Mouse (Mus musculus): ENCODE results near the gene Golt1b.
"Not testable (repeated sequence)": the region's sequence is repeated elsewhere in the genome, so short reads cannot be mapped to it uniquely, and the experiment has no call there.

The Golt1b gene

DNA sequence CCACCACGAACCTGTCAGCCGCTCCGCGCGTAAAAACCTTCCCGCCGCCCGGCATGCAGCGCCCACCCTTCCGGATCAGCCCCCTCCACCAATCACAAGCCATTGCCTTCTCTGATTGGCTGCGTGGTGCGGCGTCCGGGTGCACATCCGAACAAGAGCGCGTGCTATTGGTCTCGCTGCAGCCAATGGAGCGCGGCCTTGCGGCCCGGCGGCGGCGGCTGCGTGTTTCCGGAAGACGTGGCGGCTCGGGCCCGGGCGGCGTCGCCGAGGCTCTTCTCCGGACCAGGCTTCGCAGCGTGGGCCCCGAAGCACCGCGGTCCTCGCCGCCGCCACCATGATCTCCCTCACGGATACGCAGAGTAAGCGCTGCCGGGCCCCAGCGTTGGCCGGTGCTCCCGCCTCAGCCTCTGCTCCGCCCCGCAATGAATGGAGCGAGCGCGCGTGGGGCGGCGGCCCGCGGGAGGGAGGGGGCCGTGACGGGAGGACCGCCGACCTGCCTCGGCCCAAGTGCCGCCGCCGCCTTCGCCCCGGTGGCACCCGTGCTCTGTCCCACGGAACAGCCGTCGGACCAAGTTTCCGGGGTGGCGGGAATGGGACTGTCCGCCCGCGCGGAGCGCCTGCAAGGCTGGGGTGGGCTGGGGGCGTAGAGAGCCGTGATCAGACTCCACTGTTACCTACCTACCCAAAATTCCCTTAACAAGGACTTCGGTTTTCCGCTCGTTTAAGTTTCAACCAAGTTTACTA, at the start of gene Golt1b, which contains the start of gene Recql:
Gene Golt1b, plus strand, starts transcription at position 211 of the 744 bp plus-strand sequence.
Gene Recql, minus strand, starts transcription at position 77 of the 744 bp plus-strand sequence.
- DNase-seq (ENCODE audit: low read depth, low spot score) = peak; percentile 96

DNA sequence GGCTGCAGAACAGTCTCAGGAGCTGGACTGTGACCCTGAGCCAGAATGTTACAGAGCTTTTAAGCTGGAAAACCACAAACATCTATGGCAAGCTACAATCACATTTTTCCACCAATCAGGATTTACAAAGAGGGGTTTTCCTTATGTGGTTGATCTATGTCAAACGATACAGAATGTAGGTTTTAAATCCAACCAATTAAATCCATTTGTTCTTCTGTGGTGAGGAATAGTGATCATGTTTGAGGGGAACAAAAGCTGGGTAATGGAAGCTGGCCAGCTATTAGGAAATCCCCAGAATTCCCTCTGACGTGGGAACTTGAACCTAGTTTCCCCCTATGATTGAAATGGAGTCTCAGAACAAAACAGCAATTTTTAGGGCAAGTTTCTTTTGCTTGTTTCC, 48.1 kb upstream of the Golt1b start:
- no peak for DNase-seq (ENCODE audit: low read depth, low spot score)

DNA sequence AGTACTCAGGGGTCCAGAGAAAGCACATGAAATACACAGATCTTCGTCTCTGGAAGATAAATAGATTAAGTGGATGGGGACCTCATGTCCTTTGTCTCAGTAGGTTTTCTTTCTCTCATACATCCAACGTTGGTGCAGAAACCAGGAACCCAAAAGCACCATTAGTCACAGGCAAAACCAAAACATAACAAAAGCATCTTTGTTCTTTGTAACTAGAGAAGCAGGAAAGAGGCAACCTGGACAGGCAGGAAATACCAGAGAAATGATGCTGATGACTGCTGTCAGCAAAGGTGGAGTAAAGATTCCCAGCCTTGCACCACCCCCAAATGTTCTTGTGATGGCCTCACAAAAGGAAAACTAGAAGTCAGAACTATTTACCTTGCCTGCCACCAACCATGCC, 47.4 kb upstream of the Golt1b start:
- no peak for DNase-seq (ENCODE audit: low read depth, low spot score)

DNA sequence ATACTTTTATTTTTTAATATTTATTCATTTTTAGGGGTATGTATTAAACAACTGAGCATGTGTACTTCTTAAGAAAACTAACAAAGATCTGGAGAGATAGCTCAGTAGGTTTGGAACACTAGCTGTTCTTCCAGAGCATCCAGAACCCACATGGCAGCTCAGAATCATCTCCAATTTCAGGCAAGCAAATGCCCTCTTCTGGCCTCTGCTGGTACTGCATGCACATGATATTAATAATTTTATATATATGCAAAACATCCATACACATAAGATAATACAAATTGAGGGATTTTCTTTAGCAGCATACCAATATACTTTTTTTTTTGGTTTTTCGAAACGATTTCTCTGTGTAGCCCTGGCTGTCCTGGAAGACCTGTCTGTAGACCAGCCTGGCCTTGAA, 43.5 kb upstream of the Golt1b start:
- peak; percentile 50 for DNase-seq (ENCODE audit: low read depth, low spot score)

DNA sequence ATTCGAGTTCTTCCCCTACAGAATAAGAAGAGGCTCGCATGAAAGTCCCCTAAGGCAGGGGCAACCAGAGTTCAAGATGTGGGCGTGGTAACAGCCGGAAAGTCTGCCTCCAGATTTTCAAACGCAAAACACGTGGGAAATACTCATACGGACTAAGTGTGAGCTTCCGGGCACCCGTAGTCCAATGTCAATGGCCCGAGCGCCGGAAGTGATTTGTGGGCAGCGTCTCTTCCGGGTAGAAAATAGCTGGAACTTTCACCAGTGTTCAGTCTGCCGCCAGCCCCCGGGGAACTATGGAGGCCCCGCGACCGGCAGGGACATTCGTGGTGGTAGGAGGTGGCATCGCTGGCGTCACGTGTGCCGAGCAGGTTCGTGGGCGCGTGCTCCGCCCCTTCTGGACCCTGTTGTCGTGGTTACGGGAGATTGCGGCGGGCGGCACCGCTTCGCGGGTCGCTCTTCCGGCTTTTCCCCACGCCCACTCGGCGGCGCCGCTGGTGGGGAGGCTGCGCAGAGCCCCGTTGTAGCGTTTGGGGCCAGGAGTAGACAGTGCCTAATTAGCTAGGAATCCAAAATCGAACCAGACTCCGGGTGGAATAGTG, 41.5 kb upstream of the Golt1b start, which contains the start of gene Pyroxd1:
Gene Pyroxd1, plus strand, starts transcription at position 215 of the 599 bp plus-strand sequence.
- DNase-seq (ENCODE audit: low read depth, low spot score) = peak; percentile 97

DNA sequence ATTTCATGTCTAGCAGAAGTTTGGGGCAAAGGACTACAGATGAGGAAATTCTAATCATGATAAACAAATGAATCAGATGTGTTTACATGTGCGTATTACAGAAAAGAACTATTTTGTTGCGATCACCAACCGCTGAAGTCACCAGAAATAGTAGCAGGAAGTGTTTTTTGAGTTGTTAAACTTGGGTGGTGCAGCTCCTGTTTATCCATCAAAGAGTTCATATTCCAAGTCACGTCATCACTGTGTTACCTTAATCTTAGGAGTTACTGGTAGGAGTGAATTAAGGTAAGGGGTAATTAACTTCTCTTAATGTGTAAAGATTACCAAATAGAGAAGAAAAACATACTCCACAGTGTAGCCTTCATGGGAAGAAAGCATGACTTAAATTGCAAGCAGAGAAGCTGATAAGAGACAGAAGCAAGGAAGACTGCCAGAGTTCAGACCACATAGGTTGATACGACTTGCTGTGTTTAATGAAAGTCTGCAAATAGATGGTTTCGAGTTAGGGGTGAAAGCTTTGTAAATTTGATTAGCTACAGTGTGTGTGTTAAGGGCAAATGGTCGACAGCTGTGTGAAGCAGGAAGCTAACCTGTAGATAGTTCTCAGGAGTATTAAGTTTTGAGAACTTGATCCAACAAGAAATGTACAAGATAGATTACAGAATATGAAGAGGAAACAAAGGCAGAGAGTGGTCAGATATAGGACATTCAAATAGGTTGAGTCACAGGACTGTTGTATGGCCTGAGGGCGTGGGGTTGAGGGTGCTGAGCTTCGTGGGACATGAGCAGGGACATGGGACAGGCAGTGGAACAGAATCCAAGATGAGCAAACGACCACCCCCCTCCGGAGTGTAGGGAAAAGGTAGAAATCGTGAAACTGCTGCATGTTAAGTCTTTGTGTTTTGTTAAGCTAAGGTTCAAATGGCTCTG, 40.6 kb upstream of the Golt1b start:
- DNase-seq (ENCODE audit: low read depth, low spot score) = no peak

DNA sequence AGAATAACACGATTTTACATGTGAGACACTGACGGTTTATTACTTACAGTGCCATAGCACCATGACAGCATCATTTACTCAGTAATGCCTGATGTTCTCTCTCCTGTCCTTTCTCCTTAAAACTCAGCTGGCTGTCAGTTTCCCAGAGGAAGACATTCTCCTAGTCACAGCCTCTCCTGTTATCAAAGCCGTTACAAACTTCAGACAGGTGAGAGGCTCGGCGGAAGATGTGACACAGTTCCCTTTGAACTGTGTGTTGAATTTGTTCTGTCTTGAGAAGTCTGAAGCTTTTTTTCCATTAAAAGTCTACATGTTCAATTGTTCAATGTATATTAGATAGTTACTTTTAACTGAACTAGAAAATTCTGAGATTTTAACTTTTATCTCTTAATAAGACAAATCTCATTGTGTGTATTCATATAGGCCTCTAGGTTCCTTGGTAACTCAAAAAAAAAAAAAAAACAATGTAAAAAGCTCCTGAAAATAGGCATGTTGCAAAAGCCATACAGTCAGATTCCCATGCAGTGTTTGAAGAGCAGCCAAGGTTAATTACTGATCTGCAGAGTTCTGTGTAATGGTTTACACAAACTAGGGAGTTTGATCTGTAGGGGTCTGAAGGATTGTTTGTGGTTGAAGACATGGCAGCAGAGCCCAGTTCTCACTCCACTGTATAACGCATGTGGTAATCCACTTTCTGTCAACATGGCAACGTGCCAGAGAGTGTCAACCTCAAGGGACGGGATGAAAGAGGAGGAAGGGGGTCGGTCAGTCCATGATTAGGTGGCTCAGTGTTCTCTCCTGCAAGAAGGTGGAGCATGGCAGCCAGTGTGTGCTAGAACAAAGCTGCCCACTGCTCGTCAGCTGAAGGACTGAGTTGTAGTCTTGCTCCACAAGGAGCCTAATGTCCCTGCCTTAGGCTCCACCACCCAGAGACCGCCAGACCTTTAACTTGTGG, 39.3 kb upstream of the Golt1b start:
- DNase-seq (ENCODE audit: low read depth, low spot score) = no peak

DNA sequence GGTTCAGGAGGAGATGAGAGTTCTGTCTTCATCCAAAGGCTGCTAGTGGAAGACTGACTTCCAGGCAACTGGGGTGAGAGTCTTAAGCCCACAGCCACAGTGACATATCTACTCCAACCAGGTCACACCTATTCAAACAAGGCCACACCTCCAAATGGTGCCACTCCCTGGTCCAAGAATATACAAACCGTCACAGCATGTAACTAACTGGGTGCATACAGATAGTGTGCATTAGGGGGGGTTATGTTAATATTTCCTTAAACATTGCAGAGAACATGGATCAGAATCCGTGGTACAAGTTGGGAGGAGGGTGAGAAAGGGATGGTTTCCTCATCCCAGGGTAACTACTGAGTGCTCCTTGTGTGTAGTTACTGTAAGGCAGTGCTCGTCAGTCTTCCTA, 34.9 kb upstream of the Golt1b start:
- not testable (repeated sequence) for DNase-seq (ENCODE audit: low read depth, low spot score)

DNA sequence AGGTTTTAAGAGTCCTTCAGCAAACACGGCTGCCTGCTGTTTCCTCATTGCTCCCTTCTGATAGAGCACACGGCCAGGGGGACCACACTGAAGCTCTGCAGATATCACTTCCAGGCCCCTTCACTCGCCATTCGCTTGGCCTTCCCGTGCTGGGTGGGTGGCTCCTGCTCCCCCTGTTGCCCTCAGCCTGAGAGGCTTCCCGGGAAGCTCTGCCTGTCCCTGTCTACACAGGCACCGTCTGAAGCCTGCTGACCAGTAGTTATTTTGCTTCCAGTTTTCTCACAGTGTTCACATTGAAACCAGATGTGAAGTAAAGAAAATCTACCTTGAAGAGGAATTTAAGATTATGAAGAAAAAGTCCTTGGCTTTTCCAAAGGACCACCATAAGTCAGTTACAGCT, 29.9 kb upstream of the Golt1b start:
- DNase-seq (ENCODE audit: low read depth, low spot score) = no peak

DNA sequence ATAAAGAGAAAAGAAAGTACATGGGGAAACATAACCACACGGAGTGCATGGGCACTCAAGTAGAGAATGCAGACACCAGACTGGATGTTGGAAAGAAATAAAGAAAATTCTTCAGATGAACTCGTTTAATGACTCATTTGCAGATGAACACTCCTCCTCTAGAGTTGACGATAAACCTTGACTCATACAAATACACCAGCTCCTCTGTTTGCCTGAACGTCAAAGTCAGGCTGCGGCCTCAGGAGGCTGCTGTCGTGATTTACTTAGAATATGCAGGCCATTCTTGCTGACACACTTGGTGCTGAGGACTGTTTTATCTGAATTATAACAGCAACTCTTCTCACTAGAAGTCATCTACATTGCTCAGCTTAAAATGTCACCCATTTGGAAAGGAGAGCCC, 25.0 kb upstream of the Golt1b start:
- DNase-seq (ENCODE audit: low read depth, low spot score) = no peak

DNA sequence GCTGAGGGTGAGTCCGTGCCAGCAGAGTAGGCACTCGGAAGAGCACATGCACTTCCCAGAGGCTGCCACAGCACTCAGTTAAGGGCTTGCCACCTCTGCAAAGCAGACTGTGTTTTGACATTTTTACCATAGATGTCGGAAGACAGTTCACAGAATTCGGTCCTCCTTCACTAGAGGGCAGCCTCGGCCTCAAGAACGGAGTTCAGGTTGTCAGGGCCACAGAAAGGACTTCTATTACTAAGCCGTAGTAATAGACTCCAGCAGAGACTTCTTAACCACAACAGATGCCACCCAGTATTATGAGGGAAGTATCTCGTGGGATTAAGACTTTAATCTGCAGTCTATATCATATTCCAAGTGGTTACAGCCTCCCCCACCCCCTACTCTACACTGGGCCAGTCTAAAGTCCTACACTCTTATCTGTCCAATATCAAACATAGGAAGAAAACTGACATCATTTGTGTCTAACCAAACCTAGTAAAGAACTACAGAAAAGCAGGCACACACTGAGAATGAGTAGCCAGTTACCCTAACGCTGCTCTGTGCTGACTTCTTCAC, 23.9 kb upstream of the Golt1b start:
- peak; percentile 27 for DNase-seq (ENCODE audit: low read depth, low spot score)

DNA sequence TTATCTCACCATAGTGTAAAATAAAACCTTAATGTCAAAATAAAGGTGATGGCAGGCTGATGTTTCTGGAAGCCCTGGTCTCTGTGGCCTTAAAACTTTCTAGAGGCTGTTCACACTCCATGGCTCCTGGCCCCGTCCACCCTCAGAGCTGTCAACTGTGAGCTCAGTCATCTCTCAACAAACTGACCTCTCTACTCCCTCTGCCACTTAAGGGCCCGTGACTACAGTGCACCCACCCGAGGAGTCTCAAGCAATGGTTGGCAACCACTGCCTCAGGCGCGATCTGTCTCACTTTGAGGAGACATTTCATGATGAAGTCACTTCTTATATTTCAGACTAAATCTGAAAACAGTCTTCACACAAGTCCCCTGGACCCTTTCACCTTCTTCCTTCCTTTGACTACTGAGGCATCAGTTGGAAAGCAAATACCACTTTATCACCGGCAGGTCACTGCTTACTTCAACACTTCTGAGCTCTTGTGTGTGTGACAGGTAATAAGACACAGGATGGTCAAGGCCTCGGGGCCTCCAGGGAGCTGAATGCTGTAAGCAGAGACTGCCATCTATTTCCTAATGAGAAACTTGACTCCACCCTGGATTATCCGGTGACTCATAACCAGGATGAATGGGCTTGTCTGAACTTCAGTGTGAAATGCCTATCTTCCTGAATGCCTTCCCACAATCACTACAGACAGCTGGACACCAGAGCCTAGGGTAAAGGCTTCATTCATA, 21.1 kb upstream of the Golt1b start:
- DNase-seq (ENCODE audit: low read depth, low spot score) = no peak

DNA sequence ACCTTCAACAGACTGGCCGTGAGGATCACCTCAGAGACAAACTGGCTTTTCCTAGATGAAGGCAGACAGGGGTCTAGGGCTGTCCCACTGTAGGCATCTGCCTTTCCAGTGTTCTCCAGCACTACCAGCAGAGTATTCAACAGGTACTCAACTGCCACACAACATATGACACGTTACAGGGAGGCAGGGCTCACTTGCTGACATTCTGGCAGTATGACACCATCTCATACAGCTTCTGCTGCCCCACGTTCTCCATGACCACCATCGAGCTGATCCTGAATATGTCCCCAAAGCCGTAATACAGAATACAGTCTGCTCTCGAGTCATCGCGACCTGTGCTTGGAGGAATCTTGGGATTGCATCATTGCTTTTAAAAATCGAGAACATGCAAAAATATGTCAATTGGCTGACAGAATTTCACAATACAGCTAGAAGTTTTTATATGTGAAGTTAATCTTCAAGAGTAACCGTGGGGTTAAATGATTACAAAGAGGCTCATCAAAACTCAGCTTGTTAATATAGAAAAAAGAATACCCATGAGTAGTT, 20.5 kb upstream of the Golt1b start:
- no peak for DNase-seq (ENCODE audit: low read depth, low spot score)

DNA sequence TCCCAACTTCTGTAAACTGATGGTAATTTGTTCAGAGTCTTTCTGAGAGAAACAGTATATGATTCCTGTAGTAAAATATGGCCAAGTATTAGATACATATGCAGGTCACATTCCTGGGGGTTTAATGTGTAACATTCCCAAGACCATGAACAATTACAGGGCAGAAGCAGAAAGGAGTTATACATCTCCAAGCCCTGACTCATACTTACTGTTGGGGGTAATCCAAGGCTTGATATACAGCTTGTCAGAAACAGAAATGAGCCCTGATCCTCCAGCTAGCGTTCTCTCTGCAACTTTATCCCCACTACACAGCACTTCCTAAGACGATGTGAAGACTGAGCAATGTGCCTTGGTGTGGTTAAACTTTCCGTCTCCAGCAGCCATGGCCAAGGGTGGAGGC, 19.5 kb upstream of the Golt1b start:
- DNase-seq (ENCODE audit: low read depth, low spot score) = no peak

DNA sequence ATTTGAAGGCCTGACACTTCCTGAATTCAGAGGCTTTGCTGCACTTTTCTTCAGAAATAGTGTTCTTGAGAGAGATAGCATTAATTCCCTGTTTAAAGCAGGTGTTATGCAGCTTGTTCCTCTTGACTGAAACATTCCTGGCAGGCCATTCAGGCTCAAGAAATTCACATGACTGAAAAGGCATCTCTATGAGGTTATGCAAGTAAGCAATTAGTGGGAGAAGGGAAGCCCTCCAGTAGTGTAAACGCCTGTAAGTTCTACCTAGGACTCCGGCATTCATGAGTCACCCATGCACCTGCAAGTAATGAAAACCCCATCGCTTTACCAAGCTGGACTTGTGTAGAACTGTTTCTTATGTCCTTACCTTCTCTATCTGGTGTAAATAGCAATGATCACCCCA, 17.5 kb upstream of the Golt1b start:
- DNase-seq (ENCODE audit: low read depth, low spot score) = no peak

DNA sequence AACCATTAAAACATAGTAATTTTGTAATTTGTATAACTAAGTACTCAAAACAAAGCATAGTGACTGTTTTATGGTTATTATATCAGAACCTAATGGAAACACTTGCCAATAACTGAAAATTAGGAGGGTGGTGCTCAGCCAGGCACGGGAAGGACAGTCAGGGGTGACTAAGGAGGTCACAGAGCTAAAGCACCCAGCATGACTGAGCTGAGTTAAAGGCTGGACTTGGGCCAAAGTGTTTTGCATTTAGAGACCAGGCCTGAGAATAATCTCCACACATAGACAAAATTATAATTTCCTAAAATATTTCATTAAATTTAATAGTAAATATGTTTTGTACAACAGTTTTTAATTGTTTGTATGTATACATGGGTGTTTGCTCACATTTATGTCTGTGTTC, 9.9 kb upstream of the Golt1b start:
- DNase-seq (ENCODE audit: low read depth, low spot score) = no peak

DNA sequence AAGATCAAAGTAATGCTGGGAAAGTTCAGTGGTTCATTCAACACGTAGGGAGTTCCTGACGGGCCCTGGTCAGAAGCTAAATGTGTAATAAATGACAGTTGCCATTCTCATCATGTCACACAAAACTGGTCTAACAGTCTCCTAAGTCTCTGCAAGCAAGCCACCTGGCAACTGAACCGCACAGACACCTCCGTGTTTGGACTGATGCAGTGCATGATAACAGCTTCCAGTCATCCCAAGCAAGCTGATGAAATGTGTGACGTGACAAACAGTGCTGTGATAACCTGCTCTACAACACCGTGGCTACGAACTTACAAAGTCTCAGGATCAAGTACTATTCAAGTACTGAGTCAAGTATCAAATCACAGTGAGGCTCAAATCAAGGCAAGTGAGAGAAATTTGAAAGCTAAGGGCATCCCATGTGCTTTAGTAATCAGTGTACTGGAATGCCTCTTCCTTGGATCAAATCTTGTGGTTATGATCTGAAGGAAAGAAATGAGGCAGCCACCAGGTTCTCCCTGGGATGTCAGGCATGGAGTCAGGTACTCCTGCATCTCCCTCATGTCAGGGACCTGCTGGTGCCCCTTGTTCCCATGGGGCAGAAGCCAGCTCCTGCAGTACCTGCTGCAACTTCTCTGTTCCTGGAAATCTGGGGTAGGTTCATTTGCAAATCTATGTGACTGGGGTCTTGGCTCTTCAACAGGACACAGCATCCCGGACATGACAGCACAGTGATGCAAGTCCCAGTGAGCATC, 8.3 kb upstream of the Golt1b start:
- no peak for DNase-seq (ENCODE audit: low read depth, low spot score)

DNA sequence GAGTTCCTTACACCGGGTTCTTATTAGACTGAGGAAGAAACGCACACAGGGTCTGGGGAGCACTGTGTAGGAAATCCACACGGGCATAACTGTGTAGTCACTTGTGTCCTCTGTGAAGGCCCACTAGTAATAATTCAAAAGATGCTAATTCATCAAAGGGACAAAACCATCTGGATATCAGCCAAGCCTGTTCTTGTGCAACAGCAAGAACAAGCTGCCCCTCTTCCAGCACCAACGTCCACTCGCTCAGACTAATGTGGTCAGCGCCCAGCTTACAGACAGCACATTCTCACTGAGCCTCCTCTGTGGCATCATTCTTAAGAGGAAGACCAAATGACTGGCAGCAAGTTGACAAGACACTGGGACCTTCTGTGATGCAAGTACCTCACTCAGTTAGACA, 7.1 kb upstream of the Golt1b start:
- DNase-seq (ENCODE audit: low read depth, low spot score) = no peak

DNA sequence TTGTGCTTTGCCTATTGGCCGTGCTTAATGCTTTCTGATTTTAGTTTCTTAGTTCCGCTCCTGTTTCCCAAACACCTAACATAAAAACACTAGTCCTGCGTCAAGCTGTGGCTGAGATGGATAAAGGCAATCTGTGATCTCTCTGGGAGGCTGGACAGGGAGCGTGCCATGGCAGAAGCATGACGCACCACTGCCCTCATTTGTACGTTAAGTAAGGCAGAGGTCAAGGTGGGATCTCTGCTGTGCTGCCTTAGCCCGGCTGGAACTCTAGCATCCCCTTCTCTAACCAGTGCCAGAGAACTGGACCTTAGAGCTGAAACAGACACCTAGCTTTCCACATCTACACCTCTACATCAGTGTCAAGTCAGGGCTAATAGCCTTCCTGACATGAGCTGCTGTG, 5.4 kb upstream of the Golt1b start:
- no peak for DNase-seq (ENCODE audit: low read depth, low spot score)
